ENCODE assay signal across 8 mouse cellular contexts in genomic region chr9:54698318-54699086, GRCm38 (mm10). TPM values are rescaled to one million over a fixed set of nuclear protein-coding genes. Genes with fewer than 3 reads are reported as not detected.
A peak's percentile ranks its signal among the peaks of the same experiment; 100 is the strongest.
DNase-seq lines count a peak whose midpoint lies in the region; ATAC-seq and TF ChIP-seq lines count a peak whose summit lies in the region.

Dnaja4 (plus strand) TSS chr9:54698873.

- peak within 1 kb of the TSS; percentile 93 for H3K4me2 ChIP-seq in forebrain, embryonic 11.5 days (ENCODE audit: low read depth, low read length, severe bottlenecking)

- TF ChIP-seq POLR2A in liver, adult 2 months (IDR thresholded peaks at IDR 0.05; ENCODE audit: extremely low read depth, insufficient read depth, low read length) = no peak

- H3K27ac ChIP-seq in forebrain, embryonic 11.5 days (ENCODE audit: low read depth, low read length) = no peak within 1 kb of the TSS
- H3K27ac ChIP-seq in liver, adult 2 months (replicated peaks; ENCODE audit: insufficient read depth, low read depth, low read length) = no peak within 1 kb of the TSS

- DNase-seq in CD4-positive, CD25-positive, alpha-beta regulatory T cell, adult 2 months (ENCODE audit: low read depth, low spot score) = peak; percentile 10
- DNase-seq in forebrain, embryonic 11.5 days (ENCODE audit: low spot score) = no peak
- DNase-seq in heart, postnatal 36 days = no peak
- no peak for DNase-seq in liver, adult 2 months (ENCODE audit: extremely low read depth, low read depth, low spot score)
- peak; percentile 41 to 46 for DNase-seq in spleen, postnatal 14 days (ENCODE audit: low spot score in 2 of 2)
- no peak for DNase-seq in embryo, embryonic 9.5 days (ENCODE audit: extremely low spot score)

- WGBS in forebrain, embryonic 11.5 days = 69% methylated on average over 17 of the region's 17 CpGs
- 77% methylated on average over 17 of the region's 17 CpGs for WGBS in liver, adult 2 months

- H3K79me2 ChIP-seq in liver, adult 2 months (ENCODE audit: control insufficient read depth, insufficient read depth, low read length) = no peaks in the 10 kb centered on the region; the same call in 1 of the 2 replicates

- peak within 1 kb of the TSS; percentile 75 for H3K9ac ChIP-seq in forebrain, embryonic 11.5 days (ENCODE audit: low read length)
- H3K9ac ChIP-seq in liver, adult 2 months (ENCODE audit: low read depth, low read length) = peak within 1 kb of the TSS; percentile 91

- intact Hi-C loops in heart, postnatal 36 days (cut with DNase I) = no loop called here

- H3K9me3 ChIP-seq in E14TG2a.4 (ENCODE audit: low read length) = no peaks in the 10 kb centered on the region
- no peaks in the 10 kb centered on the region for H3K9me3 ChIP-seq in forebrain, embryonic 11.5 days (ENCODE audit: control insufficient read depth, low read length)

- H3K4me3 ChIP-seq in E14TG2a.4 (replicated peaks; ENCODE audit: low read length) = peak within 1 kb of the TSS; percentile 79
- H3K4me3 ChIP-seq in forebrain, embryonic 11.5 days (ENCODE audit: low read depth, low read length) = peak within 1 kb of the TSS; percentile 63
- H3K4me3 ChIP-seq in liver, adult 2 months (ENCODE audit: insufficient read depth, low read depth, low read length) = peak within 1 kb of the TSS; percentile 76

- no peak for ATAC-seq in CD4-positive, CD25-positive, alpha-beta regulatory T cell, adult 4 months
- ATAC-seq in forebrain, embryonic 11.5 days (replicated peaks; ENCODE audit: low FRiP score) = peak; percentile 49; the same call in 1 of the 2 replicates

- TF ChIP-seq CTCF in E14TG2a.4 (conservative IDR thresholded peaks at IDR 0.05; ENCODE audit: low read length) = no peak
- TF ChIP-seq CTCF in liver, adult 2 months (IDR thresholded peaks at IDR 0.05; ENCODE audit: low read depth, low read length) = no peak

- H3K36me3 ChIP-seq in E14TG2a.4 (ENCODE audit: insufficient read depth, low read length) = no peaks in the 10 kb centered on the region
- H3K36me3 ChIP-seq in forebrain, embryonic 11.5 days (ENCODE audit: control insufficient read depth, insufficient read depth, low read length) = no peaks in the 10 kb centered on the region
- H3K36me3 ChIP-seq in liver, adult 2 months (ENCODE audit: control insufficient read depth, insufficient read depth, low read length) = no peaks in the 10 kb centered on the region

- peaks cover 90% of the 10 kb centered on the region for H3K27me3 ChIP-seq in E14TG2a.4 (ENCODE audit: insufficient read depth, low read length)
- peaks cover 27% of the 10 kb centered on the region for H3K27me3 ChIP-seq in forebrain, embryonic 11.5 days (ENCODE audit: control insufficient read depth, insufficient read depth, low read length)
- H3K27me3 ChIP-seq in liver, adult 2 months (ENCODE audit: control insufficient read depth, insufficient read depth, low read length) = peaks cover 3% of the 10 kb centered on the region; the same call in 1 of the 2 replicates

- H3K4me1 ChIP-seq in E14TG2a.4 (replicated peaks; ENCODE audit: low read depth, low read length) = peaks cover 16% of the 10 kb centered on the region
- H3K4me1 ChIP-seq in forebrain, embryonic 11.5 days (replicated peaks; ENCODE audit: control insufficient read depth, insufficient read depth, low read length) = peaks cover 2% of the 10 kb centered on the region; the same call in 1 of the 2 replicates
- H3K4me1 ChIP-seq in liver, adult 2 months (ENCODE audit: control insufficient read depth, insufficient read depth, low read length) = peaks cover 4% of the 10 kb centered on the region; the same call in 1 of the 2 replicates

RNA-seq across cellular contexts. Expression of gene Dnaja4, which starts in this region (rescaled TPM):
- polyA plus RNA-seq in CD4-positive, CD25-positive, alpha-beta regulatory T cell, adult 4 months (2017; shearing (Covaris generic)) = 1 to 10 TPM; 2.9 to 4.0 TPM
- polyA plus RNA-seq in forebrain, embryonic 11.5 days (2014; fragmentation: Nextera tagmentation; extraction: Ambion mirVana) = 2.3 and 3.1 TPM in 2 replicates
- total RNA-seq in heart, postnatal 36 days (2021) = 10 to 100 TPM; 71.4 to 80.4 TPM
- 2.7 and 3.5 TPM in 2 replicates for total RNA-seq in liver, adult 2 months (2014; rRNA removed)
- 1.3 and 2.2 TPM in 2 replicates for polyA plus RNA-seq in liver, adult 2 months (2012; rRNA removed)

Comparison
In these comparisons a context has a peak if more than half of its experiments do, and no peak if none do; other contexts are left out.
1. RNA of gene Dnaja4 (total RNA-seq): 71.4 to 80.4 TPM in heart, postnatal 36 days; 2.7 to 3.5 TPM in liver, adult 2 months; every median in the first group is over 10 times any median in the second.
2. DNase-seq: peak in CD4-positive, CD25-positive, alpha-beta regulatory T cell, adult 2 months (single experiment) and spleen, postnatal 14 days (2 of 2); none in forebrain, embryonic 11.5 days (single experiment), heart, postnatal 36 days (0 of 2), liver, adult 2 months (single experiment) and embryo, embryonic 9.5 days (single experiment).
3. Peak in every context shown above with its lines, with median percentiles within 50 percentile points of each other: H3K4me3 ChIP-seq.